Mouse (Mus musculus): ENCODE results near the gene Tectb. TPM values are rescaled to one million over a fixed set of nuclear protein-coding genes. Genes with fewer than 3 reads are reported as not detected.
"Not testable (repeated sequence)": the region's sequence is repeated elsewhere in the genome, so short reads cannot be mapped to it uniquely, and the experiment has no call there.

The Tectb gene
- polyA plus RNA-seq, 2 experiments: 0.01 to 0.23 TPM

DNA sequence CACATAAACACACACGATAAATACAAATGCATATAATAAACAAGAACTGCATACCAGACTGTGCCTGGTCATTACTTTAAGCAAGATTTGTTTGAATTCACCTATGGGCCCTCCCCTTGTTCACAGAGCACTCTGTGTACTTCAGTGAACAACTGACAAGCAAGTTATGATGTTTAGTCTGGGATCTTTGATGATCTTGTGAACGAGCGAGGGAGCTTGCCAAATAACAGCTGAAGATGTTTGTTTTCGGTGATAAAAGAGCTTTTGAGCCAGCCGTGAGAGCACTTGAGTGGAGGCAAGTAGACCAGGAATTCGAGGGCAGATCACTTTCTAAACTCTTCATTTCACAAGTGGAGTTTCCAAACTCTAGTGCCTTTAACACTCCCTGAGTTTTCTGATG lies 12.2 kb upstream of the Tectb start:
- DNase-seq (ENCODE audit: low read depth in 3 of 3, low spot score in 3 of 3) (no peak), ATAC-seq (ENCODE audit: insufficient read depth) (no peak)

DNA sequence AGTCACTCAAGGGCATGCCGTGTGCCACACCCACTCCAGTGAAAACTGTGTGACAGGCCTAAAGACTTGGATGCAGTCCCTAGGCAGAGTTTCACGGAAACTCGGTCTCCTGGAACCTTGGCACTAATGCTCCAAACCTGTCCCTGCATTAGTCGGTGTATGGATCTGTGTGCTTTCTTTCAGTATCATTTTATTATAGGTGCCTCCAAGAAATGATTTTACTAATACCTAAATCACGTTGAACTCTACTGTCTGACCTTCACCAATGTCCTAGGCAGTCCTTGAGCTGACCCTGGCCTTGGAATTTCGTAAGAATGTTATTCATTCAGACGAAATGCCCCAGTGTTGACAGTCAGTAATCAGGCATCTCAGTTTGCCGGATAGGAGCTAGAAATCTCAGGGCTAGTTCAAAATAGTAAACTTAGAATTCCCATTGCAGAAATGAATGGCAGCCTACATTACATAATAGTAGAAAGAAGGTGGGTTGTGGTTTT lies 11.2 kb upstream of the Tectb start:
- H3K27ac ChIP-seq; DNase-seq (ENCODE audit: low read depth in 3 of 3, low spot score in 3 of 3): not testable (repeated sequence)

More for the DNA sequence above, 12.2 kb upstream of the Tectb start:
- Histone ChIP-seq H3K4me2 (ENCODE audit: low read depth) (no peak overlapping the region), H3K27me3 (ENCODE audit: control insufficient read depth, insufficient read depth, low read length) (no peaks in the 10 kb centered on the region), H3K9ac (replicated peaks) (no peak overlapping the region), H3K4me1 (replicated peaks; ENCODE audit: control insufficient read depth in 2 of 2, insufficient read depth in 2 of 2, low read length in 1 of 2) (peaks cover 0 to 3% of the 10 kb centered on the region in 2 experiments; a peak in 1 of 4 replicates), H3K36me3 (replicated peaks; ENCODE audit: control insufficient read depth, insufficient read depth, low read depth) (no peaks in the 10 kb centered on the region), H3K27ac (no peak overlapping the region), H3K4me3 (ENCODE audit: insufficient read depth in 1 of 2, low read depth in 2 of 2, low read length in 2 of 2) (no peak overlapping the region), H3K9me3 (ENCODE audit: control insufficient read depth, low read length) (no peaks in the 10 kb centered on the region; the same call in 1 of the 2 replicates)
- WGBS (ENCODE audit: insufficient replicate concordance): 62% methylated on average over 6 of the region's 6 CpGs
- TF ChIP-seq EP300 (IDR thresholded peaks at IDR 0.05; ENCODE audit: low read depth) (no peak), CTCF (IDR thresholded peaks at IDR 0.05; ENCODE audit: low read depth) (no peak)

DNA sequence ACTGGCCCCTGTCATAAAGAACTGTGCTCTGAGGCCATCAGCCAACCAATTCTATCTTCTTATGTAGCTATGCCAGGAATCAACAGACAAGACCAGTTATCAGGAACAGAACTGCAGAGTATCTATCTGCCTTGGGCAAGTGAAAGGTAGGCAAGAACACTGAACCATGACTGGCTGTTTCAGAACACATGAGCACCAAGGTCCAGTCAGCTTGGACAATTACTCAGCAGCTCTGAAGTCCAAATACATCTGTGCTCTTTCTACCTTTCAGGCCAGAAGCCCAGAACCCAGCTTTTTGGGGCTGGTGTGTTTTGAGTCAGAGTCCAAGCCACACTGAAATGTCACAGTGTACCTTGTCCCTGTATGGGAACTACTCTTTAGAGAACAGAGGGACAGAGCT lies 10.1 kb upstream of the Tectb start:
- no peaks in the 10 kb centered on the region for H3K36me3 ChIP-seq (replicated peaks; ENCODE audit: control insufficient read depth, insufficient read depth, low read depth)
- H3K4me3 ChIP-seq (ENCODE audit: insufficient read depth in 1 of 2, low read depth in 2 of 2, low read length in 2 of 2): no peak overlapping the region
- H3K9ac ChIP-seq (replicated peaks): no peak overlapping the region
- no peak overlapping the region for H3K27ac ChIP-seq
- no peak for TF ChIP-seq EP300 (IDR thresholded peaks at IDR 0.05; ENCODE audit: low read depth)
- no peak for TF ChIP-seq CTCF (IDR thresholded peaks at IDR 0.05; ENCODE audit: low read depth)
- no peak overlapping the region for H3K4me2 ChIP-seq (ENCODE audit: low read depth)
- no peaks in the 10 kb centered on the region for H3K27me3 ChIP-seq (ENCODE audit: control insufficient read depth, insufficient read depth, low read length)
- DNase-seq (ENCODE audit: low read depth in 3 of 3, low spot score in 3 of 3): no peak
- ATAC-seq (ENCODE audit: insufficient read depth): no peak
- peaks cover 0 to under 1% of the 10 kb centered on the region in 2 experiments; a peak in 1 of 4 replicates for H3K4me1 ChIP-seq (replicated peaks; ENCODE audit: control insufficient read depth in 2 of 2, insufficient read depth in 2 of 2, low read length in 1 of 2)
- no peaks in the 10 kb centered on the region; the same call in 1 of the 2 replicates for H3K9me3 ChIP-seq (ENCODE audit: control insufficient read depth, low read length)

More for the DNA sequence above, 11.2 kb upstream of the Tectb start:
- 64% methylated on average over 8 of the region's 8 CpGs for WGBS (ENCODE audit: insufficient replicate concordance)
- H3K4me2 ChIP-seq (ENCODE audit: low read depth); H3K9me3 ChIP-seq (ENCODE audit: control insufficient read depth, low read length); H3K9ac ChIP-seq (replicated peaks); H3K36me3 ChIP-seq (replicated peaks; ENCODE audit: control insufficient read depth, insufficient read depth, low read depth); H3K27me3 ChIP-seq (ENCODE audit: control insufficient read depth, insufficient read depth, low read length); H3K4me1 ChIP-seq (replicated peaks; ENCODE audit: control insufficient read depth in 2 of 2, insufficient read depth in 2 of 2, low read length in 1 of 2); H3K4me3 ChIP-seq (ENCODE audit: insufficient read depth in 1 of 2, low read depth in 2 of 2, low read length in 2 of 2); ATAC-seq (ENCODE audit: insufficient read depth): not testable (repeated sequence)

DNA sequence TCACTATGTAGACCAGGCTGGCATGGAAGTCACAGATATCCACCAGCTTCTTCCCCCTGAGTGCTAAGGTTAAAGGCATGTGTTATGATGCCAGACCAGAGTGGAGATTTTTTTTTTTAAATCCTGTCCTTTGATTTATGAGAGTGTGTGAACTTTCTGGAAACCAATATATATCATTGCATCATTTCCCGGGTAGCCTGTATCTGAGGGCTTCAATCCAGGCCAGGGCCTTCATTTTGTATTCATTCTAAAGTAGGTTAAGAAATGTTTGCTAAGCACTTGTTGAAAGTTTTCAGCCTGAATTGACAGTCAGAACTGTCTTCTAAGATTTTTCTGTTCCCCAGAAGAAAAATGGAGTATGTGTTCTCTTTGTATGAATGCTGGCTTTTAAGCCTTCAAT lies 8.9 kb upstream of the Tectb start:
- 52% methylated on average over 1 of the region's 1 CpGs for WGBS (ENCODE audit: insufficient replicate concordance)
- Histone ChIP-seq H3K27ac (no peak overlapping the region), H3K4me3 (ENCODE audit: insufficient read depth in 1 of 2, low read depth in 2 of 2, low read length in 2 of 2) (no peak overlapping the region), H3K9ac (replicated peaks) (no peak overlapping the region), H3K4me2 (ENCODE audit: low read depth) (no peak overlapping the region), H3K36me3 (replicated peaks; ENCODE audit: control insufficient read depth, insufficient read depth, low read depth) (no peaks in the 10 kb centered on the region), H3K9me3 (ENCODE audit: control insufficient read depth, low read length) (no peaks in the 10 kb centered on the region; the same call in 1 of the 2 replicates), H3K27me3 (ENCODE audit: control insufficient read depth, insufficient read depth, low read length) (no peaks in the 10 kb centered on the region), H3K4me1 (replicated peaks; ENCODE audit: control insufficient read depth in 2 of 2, insufficient read depth in 2 of 2, low read length in 1 of 2) (no peaks in the 10 kb centered on the region)
- ATAC-seq (ENCODE audit: insufficient read depth) (no peak), DNase-seq (ENCODE audit: low read depth in 3 of 3, low spot score in 3 of 3) (no peak)
- TF ChIP-seq EP300 (IDR thresholded peaks at IDR 0.05; ENCODE audit: low read depth) (no peak), CTCF (IDR thresholded peaks at IDR 0.05; ENCODE audit: low read depth) (no peak)

DNA sequence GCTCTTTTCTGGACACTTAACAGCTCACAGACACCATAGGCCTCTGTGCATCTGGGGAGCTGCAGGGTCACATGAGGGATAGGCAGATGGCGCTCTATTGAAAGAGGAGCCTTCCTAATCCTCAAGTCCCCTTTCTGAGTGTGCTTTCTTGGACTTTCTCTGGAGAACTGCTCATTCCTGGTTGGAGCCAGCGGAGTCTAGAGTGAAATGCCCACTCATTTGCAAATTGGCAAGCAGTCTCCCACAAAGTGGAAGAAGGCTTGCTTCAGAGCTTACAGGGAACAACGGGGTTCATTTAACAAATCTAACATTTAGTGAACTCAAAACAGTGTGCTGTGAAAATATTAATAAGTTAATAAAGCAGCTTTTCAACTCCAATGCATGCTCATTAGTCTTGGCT lies 3.4 kb upstream of the Tectb start:
- H3K4me2 ChIP-seq (ENCODE audit: low read depth): no peak overlapping the region
- H3K4me3 ChIP-seq (ENCODE audit: insufficient read depth in 1 of 2, low read depth in 2 of 2, low read length in 2 of 2): no peak overlapping the region
- no peaks in the 10 kb centered on the region for H3K4me1 ChIP-seq (replicated peaks; ENCODE audit: control insufficient read depth in 2 of 2, insufficient read depth in 2 of 2, low read length in 1 of 2)
- H3K27ac ChIP-seq: no peak overlapping the region
- no peaks in the 10 kb centered on the region for H3K9me3 ChIP-seq (ENCODE audit: control insufficient read depth, low read length)
- no peaks in the 10 kb centered on the region for H3K27me3 ChIP-seq (ENCODE audit: control insufficient read depth, insufficient read depth, low read length)
- DNase-seq (ENCODE audit: low read depth in 3 of 3, low spot score in 3 of 3) (no peak), ATAC-seq (ENCODE audit: insufficient read depth) (no peak)
- WGBS (ENCODE audit: insufficient replicate concordance): 78% methylated on average over 3 of the region's 3 CpGs
- TF ChIP-seq CTCF (IDR thresholded peaks at IDR 0.05; ENCODE audit: low read depth): no peak
- TF ChIP-seq EP300 (IDR thresholded peaks at IDR 0.05; ENCODE audit: low read depth): no peak
- no peaks in the 10 kb centered on the region for H3K36me3 ChIP-seq (replicated peaks; ENCODE audit: control insufficient read depth, insufficient read depth, low read depth)
- H3K9ac ChIP-seq (replicated peaks): no peak overlapping the region

All from liver, embryonic 14.5 days (tissue).